Mouse (Mus musculus) cerebellum, adult 2 months (tissue): Measurements from ENCODE around the gene Pde6b. TPM values are rescaled to one million over a fixed set of nuclear protein-coding genes. Genes with fewer than 3 reads are reported as not detected.

Experiments
- DNase-seq, 2 experiments: peaks; one replicate each; pipeline ENCODE4 v3.0.0; 2021
- H3K27ac ChIP-seq: fragments of 200-500 bp; 2 replicates; pipeline ENCODE4 v1.5.1; 2012; ENCODE audit warnings: low read length, control low read depth, inconsistent platforms; ENCODE audit not compliant: insufficient read depth
- H3K27me3 ChIP-seq: fragments of 200-500 bp; 2 replicates; pipeline ENCODE4 v1.6.1; 2012; ENCODE audit warnings: inconsistent platforms, mild to moderate bottlenecking, low read length, moderate library complexity; ENCODE audit not compliant: control insufficient read depth, insufficient read depth
- H3K4me1 ChIP-seq: fragments of 200-500 bp; 2 replicates; pipeline ENCODE4 v1.6.1; 2011; ENCODE audit warnings: low read length; ENCODE audit not compliant: control insufficient read depth, insufficient read depth
- H3K4me3 ChIP-seq: fragments of 200-500 bp; replicated peaks from 2 replicates; pipeline ENCODE3; 2011; ENCODE audit warnings: mild to moderate bottlenecking, low read depth, low read length, control low read depth; ENCODE audit not compliant: insufficient read depth
- CTCF ChIP-seq: fragments of 200-500 bp; IDR thresholded peaks from 2 replicates; pipeline ENCODE4 v1.5.1; 2011; ENCODE audit warnings: low read depth, mild to moderate bottlenecking, control low read depth, low read length, moderate library complexity, borderline replicate concordance; ENCODE audit not compliant: insufficient read depth
- POLR2A ChIP-seq: fragments of 200-500 bp; IDR thresholded peaks from 2 replicates; pipeline ENCODE4 v1.6.1; 2011; ENCODE audit warnings: low read length, control low read depth, borderline replicate concordance; ENCODE audit not compliant: insufficient read depth
- WGBS: fragments of 180-500 bp; shearing (Covaris S2); methylation state at CpG from one replicate; pipeline ENCODE4 v1.1.7; 2018; 5-methylcytosine and 5-hydroxymethylcytosine counted together
- polyA plus RNA-seq: library from polyadenylated mRNA; depleted of rRNA; stranded (reverse); fragments of >200 nt; gene quantifications from 2 replicates; pipeline ENCODE4 v1.2.3, GENCODE M21; 2012

Gene Pde6b
- polyA plus RNA-seq, 1 experiment: 0.38 TPM

GRCm38 (mm10) chr5:108360211-108360610 is 28.0 kb upstream of the Pde6b start:
- TF ChIP-seq CTCF (no peak), POLR2A (no peak)
- H3K4me1 ChIP-seq: peaks cover 2% of the 10 kb centered on the region; the same call in 1 of the 2 replicates
- no peaks in the 10 kb centered on the region for H3K27me3 ChIP-seq
- H3K27ac ChIP-seq: no peak overlapping the region
- 81% methylated on average over 4 of the region's 4 CpGs for WGBS
- DNase-seq: no peak
- no peak overlapping the region for H3K4me3 ChIP-seq

- H3K4me3 ChIP-seq: no peak overlapping the region
- DNase-seq: no peak
- H3K27ac ChIP-seq: no peak overlapping the region
- TF ChIP-seq CTCF (no peak), POLR2A (no peak)
- no peaks in the 10 kb centered on the region for H3K27me3 ChIP-seq
- H3K4me1 ChIP-seq: peaks cover 3% of the 10 kb centered on the region; the same call in 1 of the 2 replicates
- 36% methylated on average over 3 of the region's 3 CpGs for WGBS
Measured at GRCm38 (mm10) chr5:108362330-108362729, 25.9 kb upstream of the Pde6b start.

- no peak for DNase-seq
Measured at GRCm38 (mm10) chr5:108366328-108366983, 21.7 kb upstream of the Pde6b start.

GRCm38 (mm10) chr5:108366984-108367841 is 21.0 kb upstream of the Pde6b start:
- peak overlapping the region; percentile 83 for H3K4me3 ChIP-seq
- TF ChIP-seq CTCF (no peak), POLR2A (no peak)
- no peaks in the 10 kb centered on the region for H3K27me3 ChIP-seq
- H3K27ac ChIP-seq: 0 out of 2 replicates have a peak overlapping the region, but pooled peaks have one; percentile 6
- DNase-seq: peak; percentile 61 to 76
- peaks cover 7% of the 10 kb centered on the region; the same call in 1 of the 2 replicates for H3K4me1 ChIP-seq
- under 1% methylated on average over 79 of the region's 100 CpGs for WGBS

More at GRCm38 (mm10) chr5:108366328-108366983, 21.7 kb upstream of the Pde6b start:
- peak overlapping the region; percentile 54 for H3K4me3 ChIP-seq
- H3K27me3 ChIP-seq: no peaks in the 10 kb centered on the region
- H3K4me1 ChIP-seq: peaks cover 7% of the 10 kb centered on the region; the same call in 1 of the 2 replicates
- TF ChIP-seq POLR2A (no peak), CTCF (no peak)
- 4% methylated on average over 60 of the region's 60 CpGs for WGBS
- H3K27ac ChIP-seq: no peak overlapping the region

- H3K4me3 ChIP-seq: peak within 1 kb of the TSS; percentile 83
- peaks cover 7% of the 10 kb centered on the region; the same call in 1 of the 2 replicates for H3K4me1 ChIP-seq
- H3K27me3 ChIP-seq: no peaks in the 10 kb centered on the region
- TF ChIP-seq POLR2A (no peak), CTCF (no peak)
- peak; percentile 38 to 43 for DNase-seq
- 5% methylated on average over 33 of the region's 36 CpGs for WGBS
- H3K27ac ChIP-seq: peak within 1 kb of the TSS; percentile 28; the same call in 1 of the 2 replicates
Measured at GRCm38 (mm10) chr5:108367871-108368332, 20.3 kb upstream of the Pde6b start, which contains the start of gene Gm42517. TSS of gene Gm42517 (minus strand) at chr5:108367922.

- Histone ChIP-seq H3K4me3 (peak overlapping the region; percentile 83), H3K4me1 (peaks cover 7% of the 10 kb centered on the region; the same call in 1 of the 2 replicates), H3K27me3 (no peaks in the 10 kb centered on the region), H3K27ac (peak overlapping the region; percentile 28; the same call in 1 of the 2 replicates)
- 3% methylated on average over 6 of the region's 6 CpGs for WGBS
- TF ChIP-seq POLR2A: no peak
- TF ChIP-seq CTCF: no peak
- DNase-seq: no peak
Measured at GRCm38 (mm10) chr5:108368446-108368845, 19.7 kb upstream of the Pde6b start.

GRCm38 (mm10) chr5:108368851-108369621 is 19.2 kb upstream of the Pde6b start:
- Histone ChIP-seq H3K27ac (peak overlapping the region; percentile 28; the same call in 1 of the 2 replicates), H3K4me1 (peaks cover 7% of the 10 kb centered on the region; the same call in 1 of the 2 replicates), H3K27me3 (no peaks in the 10 kb centered on the region), H3K4me3 (peak overlapping the region; percentile 83)
- DNase-seq: peak; percentile 76 to 78
- no peak for TF ChIP-seq POLR2A
- no peak for TF ChIP-seq CTCF
- WGBS: under 1% methylated on average over 49 of the region's 49 CpGs

GRCm38 (mm10) chr5:108369964-108370363 is 18.2 kb upstream of the Pde6b start:
- WGBS: 41% methylated on average over 6 of the region's 6 CpGs
- Histone ChIP-seq H3K27ac (no peak overlapping the region), H3K27me3 (no peaks in the 10 kb centered on the region), H3K4me3 (no peak overlapping the region), H3K4me1 (peaks cover 7% of the 10 kb centered on the region; the same call in 1 of the 2 replicates)
- DNase-seq: no peak
- TF ChIP-seq POLR2A (no peak), CTCF (no peak)
